Mouse (Mus musculus): ENCODE measurements at regions not wholly inside any gene's neighbourhood (a gene's known extent, or its start where the extent isn't known, plus 50 kb on each side); places are given as distances from the start of the nearest gene placed in this dataset.

- H3K27ac ChIP-seq (ENCODE audit: low read depth, low read length): no peak overlapping the region
- no peaks in the 10 kb centered on the region for H3K27me3 ChIP-seq (replicated peaks; ENCODE audit: control insufficient read depth, insufficient read depth, low read length)
- WGBS: 72% methylated on average over 6 of the region's 6 CpGs
- no peak overlapping the region for H3K4me2 ChIP-seq
- no peak overlapping the region for H3K9ac ChIP-seq (ENCODE audit: low read depth, low read length)
- no peak for ATAC-seq (replicated peaks; ENCODE audit: low FRiP score)
- DNase-seq (ENCODE audit: low spot score): no peak
- no peaks in the 10 kb centered on the region for H3K36me3 ChIP-seq (ENCODE audit: control insufficient read depth, insufficient read depth, low read length)
- no peaks in the 10 kb centered on the region for H3K4me1 ChIP-seq (replicated peaks; ENCODE audit: control insufficient read depth, insufficient read depth, low read length)
- no peaks in the 10 kb centered on the region for H3K9me3 ChIP-seq (ENCODE audit: control insufficient read depth, low read length)
- no peak overlapping the region for H3K4me3 ChIP-seq (ENCODE audit: low read depth, low read length)
Measured at GRCm38 (mm10) chr17:14468754-14469488, 189.6 kb downstream of the Smoc2 start.

- whole genome bisulfite sequencing: 67% methylated on average over 8 of the region's 8 CpGs
- H3K36me3 ChIP-seq (ENCODE audit: control insufficient read depth, insufficient read depth, low read length): no peaks in the 10 kb centered on the region
Measured at GRCm38 (mm10) chr17:14455251-14455743, 176.0 kb downstream of the Smoc2 start.

More at GRCm38 (mm10) chr17:14455251-14455743, 176.0 kb downstream of the Smoc2 start:
- H3K27me3 ChIP-seq (replicated peaks; ENCODE audit: control insufficient read depth, insufficient read depth, low read length): no peaks in the 10 kb centered on the region
- H3K9ac ChIP-seq (ENCODE audit: low read depth, low read length): no peak overlapping the region
- ATAC-seq (replicated peaks; ENCODE audit: low FRiP score): no peak
- no peaks in the 10 kb centered on the region for H3K4me1 ChIP-seq (replicated peaks; ENCODE audit: control insufficient read depth, insufficient read depth, low read length)
- no peak for DNase-seq (ENCODE audit: low spot score)
- H3K27ac ChIP-seq (ENCODE audit: low read depth, low read length): no peak overlapping the region
- H3K4me3 ChIP-seq (ENCODE audit: low read depth, low read length): no peak overlapping the region
- H3K9me3 ChIP-seq (ENCODE audit: control insufficient read depth, low read length): no peaks in the 10 kb centered on the region
- H3K4me2 ChIP-seq: no peak overlapping the region
